Mouse (Mus musculus): ENCODE measurements around the gene Nrcam. TPM values are rescaled to one million over a fixed set of nuclear protein-coding genes. Genes with fewer than 3 reads are reported as not detected.

Nrcam gene
- polyA plus RNA-seq, 1 experiment from 2014 or later: 5.7 TPM

- Histone ChIP-seq H3K4me2 (replicated peaks) (no peak overlapping the region), H3K9ac (no peak overlapping the region), H3K9me3 (replicated peaks) (no peaks in the 10 kb centered on the region), H3K27ac (replicated peaks) (no peak overlapping the region), H3K4me1 (no peaks in the 10 kb centered on the region), H3K36me3 (no peaks in the 10 kb centered on the region), H3K27me3 (no peaks in the 10 kb centered on the region), H3K4me3 (replicated peaks) (no peak overlapping the region)
- no peak for ATAC-seq (ENCODE audit: insufficient number of reproducible peaks, low FRiP score, low TSS enrichment, low read depth)
- WGBS: 33% methylated on average over 3 of the region's 3 CpGs
Observed at GRCm38 (mm10) chr12:44371076-44371710, 42.5 kb downstream of the Nrcam start.

GRCm38 (mm10) chr12:44375956-44376355, 47.3 kb downstream of the Nrcam start:
- 64% methylated on average over 6 of the region's 6 CpGs for WGBS
- no peak for ATAC-seq (ENCODE audit: insufficient number of reproducible peaks, low FRiP score, low TSS enrichment, low read depth)
- Histone ChIP-seq H3K4me2 (replicated peaks) (no peak overlapping the region), H3K9me3 (replicated peaks) (no peaks in the 10 kb centered on the region), H3K27ac (replicated peaks) (no peak overlapping the region), H3K9ac (no peak overlapping the region), H3K4me1 (no peaks in the 10 kb centered on the region), H3K27me3 (no peaks in the 10 kb centered on the region), H3K4me3 (replicated peaks) (no peak overlapping the region), H3K36me3 (no peaks in the 10 kb centered on the region)

GRCm38 (mm10) chr12:44378431-44379161, 49.9 kb downstream of the Nrcam start:
- no peak overlapping the region for H3K27ac ChIP-seq (replicated peaks)
- no peak for ATAC-seq (ENCODE audit: insufficient number of reproducible peaks, low FRiP score, low TSS enrichment, low read depth)
- WGBS: 71% methylated on average over 8 of the region's 8 CpGs

GRCm38 (mm10) chr12:44380805-44381204, 52.1 kb downstream of the Nrcam start:
- WGBS: 77% methylated on average over 4 of the region's 4 CpGs
- no peaks in the 10 kb centered on the region for H3K4me1 ChIP-seq
- H3K27me3 ChIP-seq: no peaks in the 10 kb centered on the region
- H3K4me2 ChIP-seq (replicated peaks): no peak overlapping the region
- H3K4me3 ChIP-seq (replicated peaks): no peak overlapping the region
- H3K9ac ChIP-seq: no peak overlapping the region
- no peak overlapping the region for H3K27ac ChIP-seq (replicated peaks)
- no peaks in the 10 kb centered on the region for H3K9me3 ChIP-seq (replicated peaks)
- no peak for ATAC-seq (ENCODE audit: insufficient number of reproducible peaks, low FRiP score, low TSS enrichment, low read depth)
- H3K36me3 ChIP-seq: no peaks in the 10 kb centered on the region

More at GRCm38 (mm10) chr12:44378431-44379161, 49.9 kb downstream of the Nrcam start:
- no peaks in the 10 kb centered on the region for H3K9me3 ChIP-seq (replicated peaks)
- H3K27me3 ChIP-seq: no peaks in the 10 kb centered on the region
- no peak overlapping the region for H3K9ac ChIP-seq
- no peak overlapping the region for H3K4me2 ChIP-seq (replicated peaks)
- no peaks in the 10 kb centered on the region for H3K36me3 ChIP-seq
- H3K4me1 ChIP-seq: no peaks in the 10 kb centered on the region
- H3K4me3 ChIP-seq (replicated peaks): no peak overlapping the region

- no peak overlapping the region for H3K4me2 ChIP-seq (replicated peaks)
- no peak overlapping the region for H3K4me3 ChIP-seq (replicated peaks)
- WGBS: 64% methylated on average over 7 of the region's 7 CpGs
- H3K36me3 ChIP-seq: no peaks in the 10 kb centered on the region
- H3K4me1 ChIP-seq: no peaks in the 10 kb centered on the region
- no peaks in the 10 kb centered on the region for H3K9me3 ChIP-seq (replicated peaks)
- no peak overlapping the region for H3K27ac ChIP-seq (replicated peaks)
- H3K9ac ChIP-seq: no peak overlapping the region
- no peaks in the 10 kb centered on the region for H3K27me3 ChIP-seq
- no peak for ATAC-seq (ENCODE audit: insufficient number of reproducible peaks, low FRiP score, low TSS enrichment, low read depth)
Observed at GRCm38 (mm10) chr12:44386398-44386797, 57.7 kb downstream of the Nrcam start.

- Histone ChIP-seq H3K27me3 (no peaks in the 10 kb centered on the region), H3K9ac (no peak overlapping the region), H3K4me2 (replicated peaks) (no peak overlapping the region), H3K36me3 (no peaks in the 10 kb centered on the region), H3K9me3 (replicated peaks) (no peaks in the 10 kb centered on the region), H3K27ac (replicated peaks) (no peak overlapping the region), H3K4me1 (no peaks in the 10 kb centered on the region), H3K4me3 (replicated peaks) (no peak overlapping the region)
- no peak for ATAC-seq (ENCODE audit: insufficient number of reproducible peaks, low FRiP score, low TSS enrichment, low read depth)
- 22% methylated on average over 1 of the region's 1 CpGs for WGBS
Observed at GRCm38 (mm10) chr12:44388220-44388619, 59.5 kb downstream of the Nrcam start.

GRCm38 (mm10) chr12:44390391-44391137, 61.9 kb downstream of the Nrcam start:
- no peak for ATAC-seq (ENCODE audit: insufficient number of reproducible peaks, low FRiP score, low TSS enrichment, low read depth)
- Histone ChIP-seq H3K9ac (no peak overlapping the region), H3K27ac (replicated peaks) (no peak overlapping the region), H3K4me1 (no peaks in the 10 kb centered on the region), H3K36me3 (no peaks in the 10 kb centered on the region), H3K9me3 (replicated peaks) (no peaks in the 10 kb centered on the region), H3K4me3 (replicated peaks) (no peak overlapping the region), H3K4me2 (replicated peaks) (no peak overlapping the region), H3K27me3 (no peaks in the 10 kb centered on the region)
- 65% methylated on average over 5 of the region's 5 CpGs for WGBS

- H3K4me2 ChIP-seq (replicated peaks): no peak overlapping the region
- WGBS: 60% methylated on average over 3 of the region's 3 CpGs
Observed at GRCm38 (mm10) chr12:44394901-44395300, 66.2 kb downstream of the Nrcam start.

GRCm38 (mm10) chr12:44397782-44398181, 69.1 kb downstream of the Nrcam start:
- Histone ChIP-seq H3K36me3 (no peaks in the 10 kb centered on the region), H3K9me3 (replicated peaks) (no peaks in the 10 kb centered on the region), H3K4me2 (replicated peaks) (no peak overlapping the region), H3K9ac (no peak overlapping the region), H3K4me1 (no peaks in the 10 kb centered on the region), H3K4me3 (replicated peaks) (no peak overlapping the region), H3K27me3 (no peaks in the 10 kb centered on the region), H3K27ac (replicated peaks) (no peak overlapping the region)
- WGBS: 25% methylated on average over 5 of the region's 5 CpGs
- no peak for ATAC-seq (ENCODE audit: insufficient number of reproducible peaks, low FRiP score, low TSS enrichment, low read depth)

More at GRCm38 (mm10) chr12:44394901-44395300, 66.2 kb downstream of the Nrcam start:
- Histone ChIP-seq H3K9ac (no peak overlapping the region), H3K27me3 (no peaks in the 10 kb centered on the region), H3K4me1 (no peaks in the 10 kb centered on the region), H3K27ac (replicated peaks) (no peak overlapping the region), H3K36me3 (no peaks in the 10 kb centered on the region), H3K9me3 (replicated peaks) (no peaks in the 10 kb centered on the region), H3K4me3 (replicated peaks) (no peak overlapping the region)
- no peak for ATAC-seq (ENCODE audit: insufficient number of reproducible peaks, low FRiP score, low TSS enrichment, low read depth)

- no peak overlapping the region for H3K4me2 ChIP-seq (replicated peaks)
- H3K9ac ChIP-seq: no peak overlapping the region
- no peak for ATAC-seq (ENCODE audit: insufficient number of reproducible peaks, low FRiP score, low TSS enrichment, low read depth)
- no peaks in the 10 kb centered on the region for H3K36me3 ChIP-seq
- WGBS: 67% methylated on average over 1 of the region's 1 CpGs
- no peak overlapping the region for H3K27ac ChIP-seq (replicated peaks)
- no peaks in the 10 kb centered on the region for H3K9me3 ChIP-seq (replicated peaks)
- no peaks in the 10 kb centered on the region for H3K27me3 ChIP-seq
- H3K4me1 ChIP-seq: no peaks in the 10 kb centered on the region
- H3K4me3 ChIP-seq (replicated peaks): no peak overlapping the region
Observed at GRCm38 (mm10) chr12:44402134-44402533, 73.4 kb downstream of the Nrcam start.

GRCm38 (mm10) chr12:44403270-44403669, 74.6 kb downstream of the Nrcam start:
- Histone ChIP-seq H3K36me3 (no peaks in the 10 kb centered on the region), H3K4me2 (replicated peaks) (no peak overlapping the region), H3K4me3 (replicated peaks) (no peak overlapping the region), H3K9me3 (replicated peaks) (no peaks in the 10 kb centered on the region), H3K9ac (no peak overlapping the region), H3K27ac (replicated peaks) (no peak overlapping the region), H3K27me3 (no peaks in the 10 kb centered on the region), H3K4me1 (no peaks in the 10 kb centered on the region)
- 76% methylated on average over 1 of the region's 1 CpGs for WGBS
- no peak for ATAC-seq (ENCODE audit: insufficient number of reproducible peaks, low FRiP score, low TSS enrichment, low read depth)
